Mouse (Mus musculus) olfactory bulb, adult 2 months (tissue): ENCODE measurements around the gene Taok1.

Source experiments
- CTCF ChIP-seq: fragments of 200-500 bp; IDR thresholded peaks from 2 replicates; pipeline ENCODE4 v1.5.1; 2012; ENCODE audit warnings: low read depth, mild to moderate bottlenecking, low read length, moderate library complexity; ENCODE audit not compliant: insufficient read depth
- POLR2A ChIP-seq: fragments of 200-500 bp; IDR thresholded peaks from 2 replicates; pipeline ENCODE4 v1.6.1; 2012; ENCODE audit warnings: mild to moderate bottlenecking, low read depth, low read length, moderate library complexity; ENCODE audit not compliant: insufficient read depth

DNA sequence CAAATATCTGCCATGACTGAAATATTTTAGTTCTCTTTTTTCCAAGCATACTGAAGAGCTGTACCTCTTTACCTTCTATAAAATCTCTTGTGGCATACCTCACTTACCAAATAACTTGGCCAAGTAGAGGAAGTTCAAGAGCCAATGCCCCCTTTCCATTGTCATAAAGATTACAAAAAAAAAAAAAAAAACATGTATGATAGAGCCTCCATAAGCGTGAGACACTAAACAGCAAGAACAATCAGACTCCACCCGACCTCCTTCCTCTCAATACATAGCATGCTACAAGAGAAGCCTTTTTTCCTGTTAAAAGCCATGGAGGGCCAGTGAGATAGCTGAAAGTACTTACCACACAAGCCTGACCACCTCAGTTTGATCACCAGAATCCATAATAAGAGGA, 16.2 kb downstream of the Taok1 start:
- no peak for TF ChIP-seq CTCF
- TF ChIP-seq POLR2A = no peak
